Mouse (Mus musculus): ENCODE measurements around the gene Mad1l1.

GRCm38 (mm10) chr5:140174066-140174465, 147.3 kb downstream of the Mad1l1 start:
- TF ChIP-seq POLR2A (IDR thresholded peaks at IDR 0.05; ENCODE audit: low read depth, low read length) (no peak), CTCF (IDR thresholded peaks at IDR 0.05; ENCODE audit: borderline replicate concordance, insufficient read depth, low read length) (no peak)

Data from embryonic fibroblast, embryonic 13.5 days (primary cell).